Mouse (Mus musculus) gastrocnemius, postnatal 36 days (tissue): ENCODE results near the gene Fam19a4. TPM values are rescaled to one million over a fixed set of nuclear protein-coding genes. Genes with fewer than 3 reads are reported as not detected.

Experiments
- DNase-seq, 2 experiments: peaks; one replicate each; pipeline ENCODE4 v3.0.0; 2022
- intact Hi-C: fragments of 180-260 bp; cut with DNase I; formaldehyde crosslinking; loops from one replicate; pipeline ENCODE4 v1.15.1; 2025
- long read RNA-seq, 2 experiments: library from polyadenylated mRNA; stranded (forward); transcript quantifications; one replicate each; pipeline ENCODE4 v2.0.0; 2021
- total RNA-seq, 2 experiments: library from RNA; stranded (reverse); gene quantifications; 2 replicates each; pipeline ENCODE4 v1.2.3; 2021

Fam19a4 gene
- total RNA-seq = under 1 TPM; 0.28 to 0.49 TPM
- long read RNA-seq, experiment 1, partial matches to known transcripts = 0 of 3 reads
- long read RNA-seq, experiment 1, other reads (novel, unspliced or antisense) = 1 of 3 reads
- long read RNA-seq, experiment 2, partial matches to known transcripts = 0 of 1 reads
- long read RNA-seq, experiment 2, other reads (novel, unspliced or antisense) = 0 of 1 reads

- intact Hi-C loops = no loop called here
- no peak for DNase-seq
Measured at GRCm38 (mm10) chr6:97060074-97060681, at the start of gene Fam19a4. Gene Fam19a4 (minus strand): TSS chr6:97060413.

- intact Hi-C loops = no loop called here
- DNase-seq = no peak
Measured at GRCm38 (mm10) chr6:97106777-97107176, 46.6 kb upstream of the Fam19a4 start.

- intact Hi-C loops = no loop called here
- DNase-seq = no peak
Measured at GRCm38 (mm10) chr6:97106106-97106505, 45.9 kb upstream of the Fam19a4 start.

- intact Hi-C loops = no loop called here
- DNase-seq = no peak
Measured at GRCm38 (mm10) chr6:97104264-97104852, 44.1 kb upstream of the Fam19a4 start.

GRCm38 (mm10) chr6:97101958-97102702 is 41.9 kb upstream of the Fam19a4 start:
- intact Hi-C loops = no loop called here
- DNase-seq = no peak

- intact Hi-C loops = no loop called here
- no peak for DNase-seq
Measured at GRCm38 (mm10) chr6:97101190-97101957, 41.2 kb upstream of the Fam19a4 start.

- intact Hi-C loops = no loop called here
- DNase-seq = no peak
Measured at GRCm38 (mm10) chr6:97082336-97082735, 22.1 kb upstream of the Fam19a4 start.

GRCm38 (mm10) chr6:97080016-97080415 is 19.8 kb upstream of the Fam19a4 start:
- intact Hi-C loops = no loop called here
- DNase-seq = no peak

GRCm38 (mm10) chr6:97059599-97059998 is 614 bp downstream of the Fam19a4 start:
- DNase-seq = no peak
- intact Hi-C loops = no loop called here

- no peak for DNase-seq
- intact Hi-C loops = no loop called here
Measured at GRCm38 (mm10) chr6:97052196-97052770, 7.9 kb downstream of the Fam19a4 start.

GRCm38 (mm10) chr6:97048403-97048802 is 11.8 kb downstream of the Fam19a4 start:
- no peak for DNase-seq
- intact Hi-C loops = no loop called here

- intact Hi-C loops = no loop called here
- DNase-seq = no peak
Measured at GRCm38 (mm10) chr6:97046541-97046940, 13.7 kb downstream of the Fam19a4 start.

- intact Hi-C loops = no loop called here
Measured at GRCm38 (mm10) chr6:97027110-97027677, 33.0 kb downstream of the Fam19a4 start.

GRCm38 (mm10) chr6:97019323-97019722 is 40.9 kb downstream of the Fam19a4 start:
- intact Hi-C loops = no loop called here
- DNase-seq = no peak

More at GRCm38 (mm10) chr6:97027110-97027677, 33.0 kb downstream of the Fam19a4 start:
- DNase-seq = no peak

GRCm38 (mm10) chr6:97016711-97017110 is 43.5 kb downstream of the Fam19a4 start:
- intact Hi-C loops = no loop called here
- DNase-seq = no peak

- DNase-seq = no peak
- intact Hi-C loops = no loop called here
Measured at GRCm38 (mm10) chr6:97016018-97016417, 44.2 kb downstream of the Fam19a4 start.

GRCm38 (mm10) chr6:97006513-97007094 is 53.6 kb downstream of the Fam19a4 start:
- DNase-seq = peak in 1 of 2 experiments; percentile 7
- intact Hi-C loops = loop anchor here (10.0 kb wide), 1 partner anchor 1912 kb away; no protein-coding TSS in a partner anchor

GRCm38 (mm10) chr6:97005038-97005437 is 55.2 kb downstream of the Fam19a4 start:
- no peak for DNase-seq
- intact Hi-C loops = loop anchor here (10.0 kb wide), 1 partner anchor 1910 kb away; no protein-coding TSS in a partner anchor

- intact Hi-C loops = no loop called here
- DNase-seq = no peak
Measured at GRCm38 (mm10) chr6:96995556-96996159, 64.6 kb downstream of the Fam19a4 start.
